Mouse (Mus musculus): ENCODE measurements at regions not wholly inside any gene's neighbourhood (a gene's known extent, or its start where the extent isn't known, plus 50 kb on each side); places are given as distances from the start of the nearest gene placed in this dataset.

- DNase-seq (ENCODE audit: low spot score in 2 of 2): no peak
Measured at GRCm38 (mm10) chr13:55893154-55894018, 57.4 kb upstream of the Pitx1 start.

- DNase-seq (ENCODE audit: low spot score in 2 of 2): no peak
Measured at GRCm38 (mm10) chr13:55892250-55892649, 56.3 kb upstream of the Pitx1 start.

- DNase-seq (ENCODE audit: low spot score in 2 of 2): no peak
Measured at GRCm38 (mm10) chr13:55887099-55887736, 51.2 kb upstream of the Pitx1 start.
